Mouse (Mus musculus) myocyte (in vitro differentiated cells): ENCODE results near the gene Insr. TPM values are rescaled to one million over a fixed set of nuclear protein-coding genes. Genes with fewer than 3 reads are reported as not detected.
"Not testable (repeated sequence)": the region's sequence is repeated elsewhere in the genome, so short reads cannot be mapped to it uniquely, and the experiment has no call there.

Experiments
- H3K27me3 ChIP-seq: one replicate; pipeline ENCODE4 v1.6.1; 2011; ENCODE audit not compliant: control insufficient read depth, insufficient read depth, insufficient read length
- H3K36me3 ChIP-seq: one replicate; pipeline ENCODE4 v1.6.1; 2011; ENCODE audit not compliant: control insufficient read depth, insufficient read depth
- H3K4me2 ChIP-seq: one replicate; pipeline ENCODE4 v1.6.1; 2011; ENCODE audit warnings: low read depth, control low read depth
- H3K4me3 ChIP-seq: one replicate; pipeline ENCODE4 v1.5.1; 2011; ENCODE audit warnings: mild to moderate bottlenecking, control low read depth, moderate library complexity
- H3K79me2 ChIP-seq: one replicate; pipeline ENCODE4 v1.6.1; 2011; ENCODE audit not compliant: control insufficient read depth, insufficient read depth
- H3ac ChIP-seq: one replicate; pipeline ENCODE4 v1.6.1; 2011; ENCODE audit not compliant: control insufficient read depth, insufficient read length
- CEBPB ChIP-seq: IDR thresholded peaks from 2 replicates; pipeline ENCODE4 v1.6.1; 2011; ENCODE audit warnings: mild to moderate bottlenecking, moderate library complexity; ENCODE audit not compliant: poor library complexity, insufficient read depth, severe bottlenecking
- MYOG ChIP-seq, 3 experiments: IDR thresholded peaks; one replicate each; pipeline ENCODE4 v1.6.1; 2011; ENCODE audit warnings: control low read depth in 2 of 3, low read depth in 2 of 3, mild to moderate bottlenecking in 2 of 3; ENCODE audit not compliant: insufficient read length in 2 of 3, control insufficient read depth in 1 of 3, insufficient read depth in 1 of 3
- POLR2A ChIP-seq: IDR thresholded peaks from one replicate; pipeline ENCODE4 v1.6.1; 2011; ENCODE audit warnings: low read depth, mild to moderate bottlenecking, control low read depth, moderate library complexity; ENCODE audit not compliant: insufficient read length
- POLR2AphosphoS2 ChIP-seq: IDR thresholded peaks from one replicate; pipeline ENCODE4 v1.6.1; 2011; ENCODE audit warnings: low read depth, control low read depth; ENCODE audit not compliant: insufficient read length
- REST ChIP-seq: IDR thresholded peaks from one replicate; pipeline ENCODE4 v1.6.1; 2011; ENCODE audit warnings: mild to moderate bottlenecking, control low read depth, moderate library complexity; ENCODE audit not compliant: insufficient read depth, insufficient read length
- SRF ChIP-seq: IDR thresholded peaks from one replicate; pipeline ENCODE4 v1.6.1; 2011; ENCODE audit warnings: low read depth; ENCODE audit not compliant: control insufficient read depth, insufficient read length
- TCF12 ChIP-seq: IDR thresholded peaks from one replicate; pipeline ENCODE4 v1.6.1; 2011; ENCODE audit warnings: mild to moderate bottlenecking, control low read depth; ENCODE audit not compliant: poor library complexity, insufficient read depth, severe bottlenecking
- TCF3 ChIP-seq: IDR thresholded peaks from one replicate; pipeline ENCODE4 v1.6.1; 2011; ENCODE audit warnings: low read depth, control low read depth; ENCODE audit not compliant: insufficient read length
- USF1 ChIP-seq: IDR thresholded peaks from one replicate; pipeline ENCODE4 v1.6.1; 2011; ENCODE audit warnings: low read depth, mild to moderate bottlenecking, control low read depth, moderate library complexity
- polyA plus RNA-seq: library from polyadenylated mRNA; unstranded; fragments of >200 nt; fragmentation: generic; extraction: Trizol; gene quantifications from one replicate; pipeline ENCODE4 v1.2.1, GENCODE M21; 2012; ENCODE audit warnings: missing spikeins

Insr gene
- polyA plus RNA-seq, 1 experiment = 4.6 TPM

DNA sequence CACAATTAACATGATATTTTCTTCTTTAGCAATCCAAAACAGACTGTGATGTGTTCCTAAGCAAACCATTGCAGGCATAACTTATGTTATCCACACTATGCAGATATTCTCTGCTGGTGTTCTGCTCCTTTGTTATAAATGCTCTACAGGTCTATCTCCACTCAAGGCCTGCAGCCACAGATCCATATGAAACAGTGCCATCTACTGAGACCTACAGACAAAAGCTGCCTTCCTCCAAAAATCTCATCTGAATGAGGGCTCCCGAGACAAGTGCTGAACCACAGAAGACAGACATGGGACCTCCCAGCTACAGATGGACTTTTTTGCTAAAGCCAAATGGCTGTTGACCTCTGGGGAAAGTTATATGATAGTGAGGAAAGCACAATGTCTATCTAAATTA is 132.9 kb downstream of the Insr start:
- Histone ChIP-seq H3K79me2 (no peaks in the 10 kb centered on the region), H3K4me3 (no peak overlapping the region), H3K27me3 (no peaks in the 10 kb centered on the region), H3K36me3 (no peaks in the 10 kb centered on the region), H3K4me2 (no peak overlapping the region), H3ac (no peak overlapping the region)
- TF ChIP-seq REST (no peak), MYOG (IDR thresholded peaks at IDR 0.05; ENCODE audit: control insufficient read depth in 1 of 3, insufficient read depth in 1 of 3, insufficient read length in 2 of 3, low read depth in 2 of 3) (no peak), POLR2AphosphoS2 (no peak), SRF (no peak), USF1 (no peak), POLR2A (no peak), TCF3 (no peak), CEBPB (no peak), TCF12 (no peak)

DNA sequence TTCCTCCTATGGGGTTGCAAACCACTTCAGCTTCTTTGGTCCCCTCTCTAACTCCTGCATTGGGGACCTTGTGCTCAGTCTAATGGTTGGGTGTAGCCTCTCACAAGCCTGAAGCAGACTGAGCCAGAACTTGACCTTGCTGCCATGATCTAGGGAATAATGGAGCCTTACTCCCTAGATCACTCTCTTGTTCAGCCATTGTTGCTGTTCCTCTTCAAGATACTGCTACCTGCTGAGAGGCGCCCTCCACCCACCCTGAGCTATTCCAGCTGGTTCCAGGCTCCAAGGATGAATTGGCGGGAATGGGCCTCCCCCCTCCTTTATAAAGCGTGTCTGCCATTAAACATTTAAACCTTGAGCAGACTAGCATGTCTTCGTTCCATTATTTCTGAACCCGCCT is 179.0 kb downstream of the Insr start:
- not testable (repeated sequence) for H3K79me2 ChIP-seq, H3K27me3 ChIP-seq, H3K4me2 ChIP-seq, H3K4me3 ChIP-seq, H3K36me3 ChIP-seq, H3ac ChIP-seq

Other genes starting within 250 kb of the Insr start
- gene A430078G23Rik, start 73.8 kb upstream of the Insr start, polyA plus RNA-seq = not detected
- 10.7 TPM for gene Arhgef18, start 113.4 kb upstream of the Insr start, polyA plus RNA-seq
- gene Pex11g, start 188.1 kb upstream of the Insr start, polyA plus RNA-seq = 5.5 TPM
- not detected for gene Tex45, start 191.2 kb upstream of the Insr start, polyA plus RNA-seq
- gene Zfp358, start 213.5 kb upstream of the Insr start, polyA plus RNA-seq = 29.2 TPM
- 44.1 TPM for gene Mcoln1, start 220.8 kb upstream of the Insr start, polyA plus RNA-seq
- 14.8 TPM for gene Pnpla6, start 235.8 kb upstream of the Insr start, polyA plus RNA-seq